Mouse (Mus musculus) midbrain, embryonic 13.5 days (tissue): ENCODE data around the gene Gm35315. TPM values are rescaled to one million over a fixed set of nuclear protein-coding genes. Genes with fewer than 3 reads are reported as not detected.
"Not testable (repeated sequence)": the region's sequence is repeated elsewhere in the genome, so short reads cannot be mapped to it uniquely, and the experiment has no call there.

Experiments used
- ATAC-seq: fragments of 200-750 bp; cut with Nextera tagmentation; 2 replicates; pipeline ENCODE4 v1.8.0; 2017; ENCODE audit warnings: mild to moderate bottlenecking, moderate TSS enrichment, moderate library complexity
- H3K27ac ChIP-seq: fragments of 300-500 bp; sonication (generic); 2 replicates; pipeline ENCODE4 v1.5.1; 2015; ENCODE audit warnings: inconsistent platforms, mild to moderate bottlenecking, moderate library complexity
- H3K27me3 ChIP-seq: fragments of 300-500 bp; sonication (generic); 2 replicates; pipeline ENCODE4 v1.6.1; 2015; ENCODE audit warnings: mild to moderate bottlenecking, inconsistent platforms
- H3K36me3 ChIP-seq: fragments of 300-500 bp; sonication (generic); 2 replicates; pipeline ENCODE4 v1.6.1; 2015; ENCODE audit warnings: mild to moderate bottlenecking, inconsistent platforms
- H3K4me1 ChIP-seq: fragments of 300-500 bp; sonication (generic); replicated peaks from 2 replicates; pipeline ENCODE4 v1.6.1; 2015; ENCODE audit warnings: inconsistent platforms
- H3K4me2 ChIP-seq: fragments of 300-500 bp; sonication (generic); replicated peaks from 2 replicates; pipeline ENCODE4 v1.6.1; 2015; ENCODE audit warnings: moderate library complexity, mild to moderate bottlenecking, inconsistent platforms
- H3K4me3 ChIP-seq: fragments of 300-500 bp; sonication (generic); replicated peaks from 2 replicates; pipeline ENCODE4 v1.5.1; 2015; ENCODE audit warnings: mild to moderate bottlenecking, inconsistent platforms
- H3K9ac ChIP-seq: fragments of 300-500 bp; sonication (generic); replicated peaks from 2 replicates; pipeline ENCODE4 v1.6.1; 2015; ENCODE audit warnings: mild to moderate bottlenecking, inconsistent platforms
- H3K9me3 ChIP-seq: fragments of 300-500 bp; sonication (generic); 2 replicates; pipeline ENCODE4 v1.6.1; 2016; ENCODE audit warnings: mild to moderate bottlenecking, inconsistent platforms
- WGBS: fragments of 180-500 bp; shearing (Covaris S2); methylation state at CpG from one replicate; pipeline ENCODE4 v1.1.7; 2015; 5-methylcytosine and 5-hydroxymethylcytosine counted together
- polyA plus RNA-seq: library from polyadenylated mRNA; unstranded; fragments of >200 nt; fragmentation: Nextera tagmentation; extraction: Ambion mirVana; gene quantifications from 2 replicates; pipeline ENCODE4 v1.2.1, GENCODE M21; 2015

The Gm35315 gene
- polyA plus RNA-seq, 1 experiment from 2014 or later, result 0.61 TPM

GRCm38 (mm10) chr5:110099656-110100580, 5.7 kb upstream of the Gm35315 start, which contains the start of gene Plcxd1:
Gene Plcxd1 (plus strand): TSS chr5:110099969.
- no peak within 1 kb of the TSS; the same call in none of the 2 replicates for H3K9ac ChIP-seq
- H3K4me1 ChIP-seq, result peaks cover 25% of the 10 kb centered on the region
- peak within 1 kb of the TSS; percentile 66 for H3K4me2 ChIP-seq
- ATAC-seq, result no peak
- H3K9me3 ChIP-seq, result no peaks in the 10 kb centered on the region
- H3K27ac ChIP-seq, result no peak within 1 kb of the TSS
- H3K36me3 ChIP-seq, result peaks cover 27% of the 10 kb centered on the region
- H3K4me3 ChIP-seq, result peak within 1 kb of the TSS; percentile 36; the same call in 1 of the 2 replicates
- 0 out of 2 replicates have a peak, but pooled peaks cover 7% of the 10 kb centered on the region for H3K27me3 ChIP-seq
- WGBS, result 6% methylated on average over 25 of the region's 25 CpGs

- H3K4me3 ChIP-seq, result no peak overlapping the region
- no peaks in the 10 kb centered on the region for H3K9me3 ChIP-seq
- H3K4me2 ChIP-seq, result no peak overlapping the region
- no peak overlapping the region for H3K27ac ChIP-seq
- ATAC-seq, result no peak
- WGBS, result 26% methylated on average over 1 of the region's 1 CpGs
- H3K9ac ChIP-seq, result no peak overlapping the region
- peaks cover 29% of the 10 kb centered on the region for H3K4me1 ChIP-seq
- H3K27me3 ChIP-seq, result 0 out of 2 replicates have a peak, but pooled peaks cover 7% of the 10 kb centered on the region
- peaks cover 19% of the 10 kb centered on the region for H3K36me3 ChIP-seq
Measured at GRCm38 (mm10) chr5:110098991-110099477, 4.8 kb upstream of the Gm35315 start.

- H3K4me1 ChIP-seq, result 0 out of 2 replicates have a peak, but pooled peaks cover 8% of the 10 kb centered on the region
- H3K27ac ChIP-seq, result no peak overlapping the region
- H3K9me3 ChIP-seq, result no peaks in the 10 kb centered on the region
- peak; percentile 15 for ATAC-seq
- WGBS, result 6% methylated on average over 4 of the region's 4 CpGs
- H3K4me3 ChIP-seq, result peak overlapping the region; percentile 50
- peak overlapping the region; percentile 69 for H3K4me2 ChIP-seq
- no peaks in the 10 kb centered on the region for H3K36me3 ChIP-seq
- H3K27me3 ChIP-seq, result no peaks in the 10 kb centered on the region
- peak overlapping the region; percentile 63 for H3K9ac ChIP-seq
Measured at GRCm38 (mm10) chr5:110094847-110095213, 610 bp upstream of the Gm35315 start.

- no peak overlapping the region for H3K9ac ChIP-seq
- H3K36me3 ChIP-seq, result no peaks in the 10 kb centered on the region
- H3K27me3 ChIP-seq, result no peaks in the 10 kb centered on the region
- ATAC-seq, result no peak
- no peak overlapping the region for H3K4me2 ChIP-seq
- 83% methylated on average over 2 of the region's 2 CpGs for WGBS
- no peak overlapping the region for H3K4me3 ChIP-seq
- H3K27ac ChIP-seq, result no peak overlapping the region
- 0 out of 2 replicates have a peak, but pooled peaks cover 6% of the 10 kb centered on the region for H3K4me1 ChIP-seq
- H3K9me3 ChIP-seq, result no peaks in the 10 kb centered on the region
Measured at GRCm38 (mm10) chr5:110091546-110091945, 2.7 kb downstream of the Gm35315 start.

GRCm38 (mm10) chr5:110086161-110086866, 7.9 kb downstream of the Gm35315 start:
- Histone ChIP-seq H3K27ac (no peak overlapping the region), H3K9ac (no peak overlapping the region), H3K36me3 (no peaks in the 10 kb centered on the region), H3K27me3 (no peaks in the 10 kb centered on the region), H3K4me1 (no peaks in the 10 kb centered on the region), H3K4me2 (no peak overlapping the region), H3K9me3 (peaks cover 1% of the 10 kb centered on the region; the same call in 1 of the 2 replicates), H3K4me3 (no peak overlapping the region)
- WGBS, result 42% methylated on average over 14 of the region's 14 CpGs
- ATAC-seq, result no peak

- peaks cover 9% of the 10 kb centered on the region; the same call in 1 of the 2 replicates for H3K36me3 ChIP-seq
- H3K9me3 ChIP-seq, result peaks cover 16% of the 10 kb centered on the region
- no peaks in the 10 kb centered on the region for H3K4me1 ChIP-seq
- H3K4me2 ChIP-seq, result no peak overlapping the region
- H3K4me3 ChIP-seq, result no peak overlapping the region
- H3K9ac ChIP-seq, result no peak overlapping the region
- WGBS, result 80% methylated on average over 4 of the region's 4 CpGs
- H3K27ac ChIP-seq, result no peak overlapping the region
- no peaks in the 10 kb centered on the region for H3K27me3 ChIP-seq
- no peak for ATAC-seq
Measured at GRCm38 (mm10) chr5:110082961-110083360, 11.3 kb downstream of the Gm35315 start.

- not testable (repeated sequence) for H3K4me1 ChIP-seq, H3K27me3 ChIP-seq, H3K9ac ChIP-seq, H3K4me3 ChIP-seq, H3K27ac ChIP-seq, ATAC-seq, H3K4me2 ChIP-seq, H3K36me3 ChIP-seq
- 81% methylated on average over 2 of the region's 2 CpGs for WGBS
- peaks cover 23% of the 10 kb centered on the region for H3K9me3 ChIP-seq
Measured at GRCm38 (mm10) chr5:110072413-110072812, 21.8 kb downstream of the Gm35315 start, which contains the start of gene Gm17655. Gene Gm17655 (minus strand): TSS chr5:110072513.

GRCm38 (mm10) chr5:110057637-110058408, 36.4 kb downstream of the Gm35315 start:
- H3K4me2 ChIP-seq, result peak overlapping the region; percentile 57
- no peaks in the 10 kb centered on the region for H3K36me3 ChIP-seq
- WGBS, result 3% methylated on average over 19 of the region's 19 CpGs
- peak overlapping the region; percentile 48 for H3K4me3 ChIP-seq
- H3K27me3 ChIP-seq, result no peaks in the 10 kb centered on the region
- no peaks in the 10 kb centered on the region for H3K4me1 ChIP-seq
- peak overlapping the region; percentile 46 for H3K9ac ChIP-seq
- peaks cover 5% of the 10 kb centered on the region; the same call in 1 of the 2 replicates for H3K9me3 ChIP-seq
- H3K27ac ChIP-seq, result peak overlapping the region; percentile 48
- peak; percentile 99 for ATAC-seq

Other genes with a start within 250 kb of the Gm35315 start
- 0.31 and 0.61 TPM in 2 replicates for gene Gm15446, start 171.0 kb downstream of the Gm35315 start, polyA plus RNA-seq
- 23.8 and 24.7 TPM in 2 replicates for gene Zfp932, start 97.9 kb downstream of the Gm35315 start, polyA plus RNA-seq
- gene Gm17655, start 21.9 kb downstream of the Gm35315 start, polyA plus RNA-seq, result 6.9 and 7.9 TPM in 2 replicates
- gene Plcxd1, start 5.5 kb upstream of the Gm35315 start, polyA plus RNA-seq, result 2.1 and 2.5 TPM in 2 replicates
- 52.6 and 53.3 TPM in 2 replicates for gene Gtpbp6, start 13.8 kb upstream of the Gm35315 start, polyA plus RNA-seq
- 16.0 and 16.9 TPM in 2 replicates for gene Zfp605, start 15.7 kb upstream of the Gm35315 start, polyA plus RNA-seq
- gene Chfr, start 41.4 kb upstream of the Gm35315 start, polyA plus RNA-seq, result 106 and 111 TPM in 2 replicates
- gene Golga3, start 82.3 kb upstream of the Gm35315 start, polyA plus RNA-seq, result 22.5 and 22.7 TPM in 2 replicates
- gene Ankle2, start 136.6 kb upstream of the Gm35315 start, polyA plus RNA-seq, result 23.8 and 31.5 TPM in 2 replicates
- 87.1 and 91.5 TPM in 2 replicates for gene Pgam5, start 175.5 kb upstream of the Gm35315 start, polyA plus RNA-seq
- 9.2 and 10.2 TPM in 2 replicates for gene Pxmp2, start 191.8 kb upstream of the Gm35315 start, polyA plus RNA-seq
- 12.6 and 14.0 TPM in 2 replicates for gene Pole, start 191.9 kb upstream of the Gm35315 start, polyA plus RNA-seq
- gene P2rx2, start 248.8 kb upstream of the Gm35315 start, polyA plus RNA-seq, result 3.2 and 3.8 TPM in 2 replicates